Mouse (Mus musculus) brain, embryonic 14.5 days (tissue): ENCODE results near the gene Adcy3.

Experiments used
- CTCF ChIP-seq: fragments of 200-500 bp; IDR thresholded peaks from 2 replicates; pipeline ENCODE4 v1.5.1; 2012; ENCODE audit warnings: inconsistent platforms, mild to moderate bottlenecking, moderate library complexity, borderline replicate concordance; ENCODE audit not compliant: insufficient read depth, insufficient read length; ENCODE audit errors: extremely low read depth
- POLR2A ChIP-seq: fragments of 200-500 bp; IDR thresholded peaks from 2 replicates; pipeline ENCODE4 v1.6.1; 2012; ENCODE audit warnings: mild to moderate bottlenecking, inconsistent platforms, borderline replicate concordance; ENCODE audit not compliant: poor library complexity, insufficient read depth, insufficient read length, severe bottlenecking; ENCODE audit errors: extremely low read depth

DNA sequence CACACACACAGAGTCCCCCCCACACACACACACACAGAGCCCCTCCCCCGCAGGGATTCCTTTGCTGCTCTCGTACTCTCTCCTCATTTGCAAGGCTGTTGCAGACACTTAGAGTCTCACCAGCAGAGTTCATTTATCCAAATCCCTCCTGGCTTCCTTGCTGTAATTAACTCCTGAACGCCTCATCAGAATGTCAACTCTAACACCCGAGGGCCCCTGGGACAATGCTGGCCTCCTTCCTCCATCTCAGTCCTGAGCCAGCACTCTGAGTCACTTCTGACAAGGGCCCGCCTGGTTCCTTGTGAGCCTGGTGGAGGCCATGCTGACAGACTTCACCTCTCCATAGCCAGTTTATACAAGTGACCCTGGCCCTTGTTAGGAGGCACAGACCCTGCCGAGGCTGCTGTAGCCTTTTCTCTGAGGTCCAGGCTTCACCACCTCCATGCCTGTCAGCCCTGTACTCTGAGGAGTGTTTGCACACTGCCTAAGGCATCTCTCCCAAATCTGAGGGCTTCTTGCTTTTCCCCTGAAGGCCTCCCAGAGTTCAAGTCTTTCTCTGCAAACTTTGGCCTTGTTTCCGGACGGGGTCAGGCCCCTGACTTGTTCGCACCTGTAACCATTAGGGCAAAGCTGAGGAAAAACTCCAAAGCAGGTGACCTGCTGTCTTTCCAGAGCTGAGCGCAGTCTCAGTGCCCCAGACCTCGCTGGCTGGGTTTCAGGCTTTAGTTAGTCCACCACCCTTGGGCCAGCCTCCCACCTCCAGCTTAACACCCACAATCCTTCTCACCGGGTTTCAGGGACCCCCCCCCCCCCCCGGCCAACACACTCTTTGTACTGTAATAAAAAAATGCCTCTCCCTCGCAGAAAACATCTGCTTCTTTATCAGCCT, 55.5 kb downstream of the Adcy3 start:
- TF ChIP-seq CTCF = no peak
- TF ChIP-seq POLR2A = no peak
